Mouse (Mus musculus) kidney, embryonic 15.5 days (tissue): ENCODE measurements at regions not wholly inside any gene's neighbourhood (a gene's known extent, or its start where the extent isn't known, plus 50 kb on each side); places are given as distances from the start of the nearest gene placed in this dataset.

ENCODE experiments used
- ATAC-seq: fragments of 200-750 bp; cut with Nextera tagmentation; replicated peaks from 2 replicates; pipeline ENCODE4 v1.8.0; 2017; ENCODE audit warnings: moderate TSS enrichment; ENCODE audit not compliant: low FRiP score
- H3K27ac ChIP-seq: fragments of 300-500 bp; sonication (generic); 2 replicates; pipeline ENCODE4 v1.5.1; 2015; ENCODE audit warnings: mild to moderate bottlenecking, inconsistent platforms
- H3K27me3 ChIP-seq: fragments of 300-500 bp; sonication (generic); 2 replicates; pipeline ENCODE4 v1.6.1; 2015; ENCODE audit warnings: inconsistent platforms
- H3K36me3 ChIP-seq: fragments of 300-500 bp; sonication (generic); 2 replicates; pipeline ENCODE4 v1.6.1; 2015; ENCODE audit warnings: inconsistent platforms
- H3K4me1 ChIP-seq: fragments of 300-500 bp; sonication (generic); 2 replicates; pipeline ENCODE4 v1.6.1; 2015; ENCODE audit warnings: inconsistent platforms
- H3K4me2 ChIP-seq: fragments of 300-500 bp; sonication (generic); 2 replicates; pipeline ENCODE4 v1.6.1; 2015; ENCODE audit warnings: moderate library complexity, mild to moderate bottlenecking, inconsistent platforms
- H3K4me3 ChIP-seq: fragments of 300-500 bp; sonication (generic); replicated peaks from 2 replicates; pipeline ENCODE4 v1.5.1; 2015; ENCODE audit warnings: mild to moderate bottlenecking, inconsistent platforms
- H3K9ac ChIP-seq: fragments of 300-500 bp; sonication (generic); 2 replicates; pipeline ENCODE4 v1.6.1; 2015; ENCODE audit warnings: mild to moderate bottlenecking, inconsistent platforms
- H3K9me3 ChIP-seq: fragments of 300-500 bp; sonication (generic); replicated peaks from 2 replicates; pipeline ENCODE4 v1.6.1; 2016; ENCODE audit warnings: inconsistent platforms
- WGBS: fragments of 180-500 bp; shearing (Covaris S2); methylation state at CpG from one replicate; pipeline ENCODE4 v1.1.7; 2015; ENCODE audit warnings: mixed read lengths; 5-methylcytosine and 5-hydroxymethylcytosine counted together

DNA sequence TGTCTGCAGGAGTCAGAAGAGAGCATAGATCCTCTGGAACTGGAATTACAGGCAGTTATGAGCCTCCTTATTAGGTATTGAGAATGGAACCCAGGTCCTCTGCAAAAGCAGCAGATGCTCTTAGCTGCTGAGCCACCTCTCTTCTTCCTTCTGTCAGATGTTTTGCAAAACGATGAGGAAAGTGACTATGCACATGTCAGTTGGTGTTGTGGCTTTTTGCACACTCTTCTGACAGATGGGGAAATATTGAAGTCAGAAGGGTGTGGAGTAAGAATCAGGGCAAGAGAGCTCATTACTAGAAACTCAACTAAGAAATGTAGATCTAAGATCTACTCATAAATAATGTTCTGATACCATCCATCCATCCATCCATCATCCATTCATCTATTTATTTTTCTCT lies 102.4 kb downstream of the Cdca7 start:
- Histone ChIP-seq H3K9ac (no peak overlapping the region), H3K9me3 (no peaks in the 10 kb centered on the region)
- ATAC-seq = no peak

DNA sequence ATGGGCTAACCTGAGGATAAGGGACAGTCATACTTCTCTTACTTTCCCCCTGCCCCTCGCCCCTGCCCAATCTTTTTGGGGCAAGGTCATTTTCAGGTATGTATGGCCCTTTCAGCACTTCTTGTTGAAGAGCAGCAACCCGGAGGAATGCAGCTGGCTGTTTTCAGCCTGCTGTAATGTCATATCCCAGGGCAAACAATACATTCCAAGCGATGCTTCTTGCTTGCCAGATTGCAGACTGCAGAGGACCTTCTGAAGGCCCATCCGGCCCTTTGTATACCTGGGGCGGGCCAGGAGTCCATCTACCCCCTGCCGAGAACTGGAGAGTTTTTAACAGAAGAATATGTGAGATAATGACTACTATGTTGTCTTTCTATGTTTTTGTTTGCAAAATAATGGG lies 105.2 kb downstream of the Cdca7 start:
- Histone ChIP-seq H3K27ac (no peak overlapping the region), H3K36me3 (no peaks in the 10 kb centered on the region), H3K9me3 (no peaks in the 10 kb centered on the region), H3K9ac (no peak overlapping the region), H3K4me3 (no peak overlapping the region), H3K4me2 (no peak overlapping the region), H3K27me3 (no peaks in the 10 kb centered on the region), H3K4me1 (no peaks in the 10 kb centered on the region)
- ATAC-seq = no peak
- WGBS = 84% methylated on average over 6 of the region's 6 CpGs

More for the DNA sequence above, 102.4 kb downstream of the Cdca7 start:
- H3K4me2 ChIP-seq = no peak overlapping the region
- H3K36me3 ChIP-seq = no peaks in the 10 kb centered on the region
- no peak overlapping the region for H3K27ac ChIP-seq
- H3K27me3 ChIP-seq = no peaks in the 10 kb centered on the region
- no peaks in the 10 kb centered on the region for H3K4me1 ChIP-seq
- 90% methylated on average over 1 of the region's 1 CpGs for WGBS
- H3K4me3 ChIP-seq = no peak overlapping the region

GRCm38 (mm10) chr2:72588814-72589213 lies 112.9 kb downstream of the Cdca7 start:
- no peak overlapping the region for H3K27ac ChIP-seq
- 55% methylated on average over 7 of the region's 7 CpGs for WGBS

GRCm38 (mm10) chr2:72592011-72592410 lies 116.1 kb downstream of the Cdca7 start:
- no peak overlapping the region for H3K27ac ChIP-seq
- H3K27me3 ChIP-seq = no peaks in the 10 kb centered on the region
- H3K4me3 ChIP-seq = no peak overlapping the region
- no peaks in the 10 kb centered on the region for H3K36me3 ChIP-seq
- ATAC-seq = no peak
- no peaks in the 10 kb centered on the region for H3K4me1 ChIP-seq
- 57% methylated on average over 3 of the region's 3 CpGs for WGBS
- H3K9ac ChIP-seq = no peak overlapping the region
- no peak overlapping the region for H3K4me2 ChIP-seq
- H3K9me3 ChIP-seq = no peaks in the 10 kb centered on the region

More at GRCm38 (mm10) chr2:72588814-72589213, 112.9 kb downstream of the Cdca7 start:
- H3K4me2 ChIP-seq = no peak overlapping the region
- no peak overlapping the region for H3K9ac ChIP-seq
- no peaks in the 10 kb centered on the region for H3K36me3 ChIP-seq
- H3K4me1 ChIP-seq = no peaks in the 10 kb centered on the region
- H3K9me3 ChIP-seq = no peaks in the 10 kb centered on the region
- ATAC-seq = no peak
- no peak overlapping the region for H3K4me3 ChIP-seq
- no peaks in the 10 kb centered on the region for H3K27me3 ChIP-seq

DNA sequence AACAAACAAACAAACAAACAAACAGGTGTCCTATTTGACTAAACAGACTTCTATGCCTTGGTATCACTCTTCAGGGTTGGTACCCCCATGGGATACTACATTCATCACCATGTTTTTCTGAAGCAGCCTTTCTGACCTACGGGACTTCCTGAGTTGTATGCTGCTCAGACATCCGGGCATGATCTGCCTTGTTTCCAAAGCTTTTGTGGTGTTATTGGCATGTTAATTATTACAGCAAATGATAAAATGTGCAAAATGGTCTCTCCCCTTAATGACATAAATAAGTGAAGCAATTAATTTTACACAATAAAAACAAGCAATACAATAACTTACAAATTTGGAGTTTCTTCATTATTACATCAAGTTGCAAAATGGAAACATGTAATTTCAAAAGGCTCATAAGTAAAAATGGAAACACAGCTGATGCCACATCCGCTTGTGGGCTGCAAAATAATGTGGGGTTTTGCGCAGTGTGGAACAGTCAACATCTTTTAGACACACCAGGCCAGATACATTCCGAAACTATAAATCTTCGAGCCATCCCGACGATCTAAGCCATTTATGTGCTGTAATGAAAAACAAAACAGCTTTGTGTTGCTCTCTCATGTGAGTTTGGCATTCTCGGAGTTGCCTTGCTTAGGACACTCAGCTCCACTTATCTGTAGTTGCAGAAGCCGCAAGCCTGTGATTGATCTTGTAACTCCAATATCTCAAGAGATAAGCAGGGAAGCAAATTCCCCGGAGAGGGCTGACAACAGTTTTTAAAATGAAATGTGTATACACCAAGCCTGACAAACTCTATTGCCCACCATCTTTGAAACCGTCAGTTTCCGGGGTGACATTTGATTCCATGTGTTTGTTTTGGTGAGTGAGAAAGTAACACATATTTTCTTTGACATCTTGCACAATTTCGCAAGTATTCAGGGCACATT lies 121.3 kb downstream of the Cdca7 start:
- H3K4me1 ChIP-seq = no peaks in the 10 kb centered on the region
- H3K27me3 ChIP-seq = no peaks in the 10 kb centered on the region
- ATAC-seq = no peak
- WGBS = 61% methylated on average over 14 of the region's 14 CpGs
- no peak overlapping the region for H3K27ac ChIP-seq
- no peaks in the 10 kb centered on the region for H3K9me3 ChIP-seq
- no peak overlapping the region for H3K4me2 ChIP-seq
- no peak overlapping the region for H3K4me3 ChIP-seq
- H3K36me3 ChIP-seq = no peaks in the 10 kb centered on the region
- no peak overlapping the region for H3K9ac ChIP-seq

- no peak for ATAC-seq
- no peaks in the 10 kb centered on the region for H3K4me1 ChIP-seq
- no peaks in the 10 kb centered on the region for H3K36me3 ChIP-seq
- no peak overlapping the region for H3K4me3 ChIP-seq
- H3K4me2 ChIP-seq = no peak overlapping the region
- WGBS = 59% methylated on average over 9 of the region's 9 CpGs
- H3K9ac ChIP-seq = no peak overlapping the region
- H3K27ac ChIP-seq = no peak overlapping the region
- H3K27me3 ChIP-seq = no peaks in the 10 kb centered on the region
- no peaks in the 10 kb centered on the region for H3K9me3 ChIP-seq
These were observed 122.0 kb downstream of the Cdca7 start for GRCm38 (mm10) chr2:72597941-72598340.

- Histone ChIP-seq H3K27ac (no peak overlapping the region), H3K36me3 (no peaks in the 10 kb centered on the region), H3K4me3 (no peak overlapping the region), H3K4me1 (no peaks in the 10 kb centered on the region), H3K9me3 (no peaks in the 10 kb centered on the region), H3K27me3 (no peaks in the 10 kb centered on the region), H3K4me2 (no peak overlapping the region), H3K9ac (no peak overlapping the region)
- ATAC-seq = no peak
These were observed 124.8 kb downstream of the Cdca7 start for GRCm38 (mm10) chr2:72600723-72601122.

- H3K27me3 ChIP-seq = no peaks in the 10 kb centered on the region
- 77% methylated on average over 1 of the region's 1 CpGs for WGBS
- H3K9me3 ChIP-seq = no peaks in the 10 kb centered on the region
These were observed 126.2 kb downstream of the Cdca7 start for GRCm38 (mm10) chr2:72602152-72602551.

DNA sequence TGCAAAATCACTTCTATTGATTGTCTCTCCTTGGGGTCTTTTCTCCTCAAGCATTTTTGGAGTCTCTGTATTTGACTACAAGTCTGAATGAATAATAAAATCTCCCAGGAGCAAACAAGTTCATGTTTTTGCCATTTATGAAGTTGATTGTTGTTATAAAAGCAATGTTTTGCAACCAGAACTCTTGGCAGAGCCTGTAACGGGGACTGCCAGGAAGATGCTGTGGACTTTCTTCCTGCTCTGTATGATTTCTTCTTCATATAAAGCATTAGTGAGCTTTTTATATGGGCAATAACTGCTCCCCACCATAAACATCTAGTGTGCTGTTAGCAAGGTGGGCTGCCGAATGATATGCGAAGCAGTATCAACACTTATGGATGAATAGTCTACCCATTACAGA lies 136.3 kb downstream of the Cdca7 start:
- Histone ChIP-seq H3K27ac (no peak overlapping the region), H3K4me1 (no peaks in the 10 kb centered on the region), H3K9ac (no peak overlapping the region), H3K27me3 (no peaks in the 10 kb centered on the region), H3K36me3 (no peaks in the 10 kb centered on the region), H3K9me3 (no peaks in the 10 kb centered on the region), H3K4me2 (no peak overlapping the region), H3K4me3 (no peak overlapping the region)
- WGBS = 94% methylated on average over 3 of the region's 3 CpGs
- no peak for ATAC-seq

More at GRCm38 (mm10) chr2:72602152-72602551, 126.2 kb downstream of the Cdca7 start:
- Histone ChIP-seq H3K9ac (no peak overlapping the region), H3K4me2 (no peak overlapping the region), H3K27ac (no peak overlapping the region), H3K4me1 (no peaks in the 10 kb centered on the region), H3K36me3 (no peaks in the 10 kb centered on the region), H3K4me3 (no peak overlapping the region)
- no peak for ATAC-seq

- H3K36me3 ChIP-seq = no peaks in the 10 kb centered on the region
- no peaks in the 10 kb centered on the region for H3K27me3 ChIP-seq
- H3K27ac ChIP-seq = no peak overlapping the region
- no peak overlapping the region for H3K9ac ChIP-seq
- 71% methylated on average over 8 of the region's 8 CpGs for WGBS
- H3K4me2 ChIP-seq = no peak overlapping the region
- no peak for ATAC-seq
- no peaks in the 10 kb centered on the region for H3K4me1 ChIP-seq
- H3K4me3 ChIP-seq = no peak overlapping the region
- H3K9me3 ChIP-seq = no peaks in the 10 kb centered on the region
These were observed 138.3 kb downstream of the Cdca7 start for GRCm38 (mm10) chr2:72614256-72614655.

DNA sequence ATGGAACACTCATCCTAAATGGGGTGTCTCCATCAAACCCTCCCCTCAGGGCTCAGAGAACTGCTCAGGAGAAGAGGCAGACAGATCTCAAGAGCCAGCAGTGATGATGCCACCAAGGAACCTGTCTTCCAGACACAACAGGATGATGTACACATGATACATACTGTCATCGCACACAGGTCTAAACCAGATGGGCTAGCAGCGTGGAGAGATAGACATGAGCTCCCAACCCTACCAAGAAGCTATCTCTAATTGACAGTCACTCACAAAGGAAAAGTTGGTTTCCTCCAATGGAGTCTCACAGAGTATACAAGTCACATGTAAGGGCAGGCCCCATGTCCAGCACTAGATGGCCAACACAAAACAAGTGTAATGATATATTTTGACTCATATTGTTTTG lies 139.9 kb downstream of the Cdca7 start:
- 93% methylated on average over 2 of the region's 2 CpGs for WGBS
- H3K4me3 ChIP-seq = no peak overlapping the region
- H3K9me3 ChIP-seq = no peaks in the 10 kb centered on the region
- H3K36me3 ChIP-seq = no peaks in the 10 kb centered on the region
- H3K27ac ChIP-seq = no peak overlapping the region
- H3K4me1 ChIP-seq = peaks cover 9% of the 10 kb centered on the region
- ATAC-seq = no peak
- H3K4me2 ChIP-seq = no peak overlapping the region
- no peak overlapping the region for H3K9ac ChIP-seq
- H3K27me3 ChIP-seq = no peaks in the 10 kb centered on the region

DNA sequence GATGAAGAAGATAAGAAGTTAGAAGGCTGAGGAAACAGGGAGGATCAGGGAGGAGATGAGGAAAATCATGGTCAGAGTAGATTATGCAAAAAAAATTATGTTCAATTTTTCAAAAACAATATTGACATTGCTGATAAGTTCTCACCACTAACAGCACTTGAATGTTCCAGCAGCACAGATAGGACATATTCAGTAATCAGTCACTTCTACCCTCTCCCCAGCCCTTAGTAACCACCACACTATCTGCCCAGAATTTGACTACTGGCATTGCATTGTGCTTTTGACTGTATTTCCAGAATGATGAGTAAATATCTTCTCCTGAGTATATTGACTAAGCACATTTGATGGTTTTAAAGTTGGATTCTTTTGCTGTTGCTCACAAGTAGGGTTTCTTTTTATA lies 140.5 kb downstream of the Cdca7 start:
- H3K27ac ChIP-seq = no peak overlapping the region
- H3K36me3 ChIP-seq = no peaks in the 10 kb centered on the region
- peaks cover 9% of the 10 kb centered on the region for H3K4me1 ChIP-seq
- H3K9me3 ChIP-seq = no peaks in the 10 kb centered on the region
- no peak overlapping the region for H3K4me3 ChIP-seq
- no peak overlapping the region for H3K4me2 ChIP-seq
- ATAC-seq = no peak
- H3K9ac ChIP-seq = no peak overlapping the region
- H3K27me3 ChIP-seq = no peaks in the 10 kb centered on the region

GRCm38 (mm10) chr2:72619446-72619845 lies 143.5 kb downstream of the Cdca7 start:
- no peaks in the 10 kb centered on the region for H3K36me3 ChIP-seq
- no peak overlapping the region for H3K9ac ChIP-seq
- peaks cover 9% of the 10 kb centered on the region for H3K4me1 ChIP-seq
- no peak overlapping the region for H3K27ac ChIP-seq
- no peaks in the 10 kb centered on the region for H3K9me3 ChIP-seq
- 62% methylated on average over 4 of the region's 4 CpGs for WGBS
- no peak overlapping the region for H3K4me3 ChIP-seq
- H3K27me3 ChIP-seq = no peaks in the 10 kb centered on the region
- H3K4me2 ChIP-seq = no peak overlapping the region
- no peak for ATAC-seq
